Mouse (Mus musculus) mature B cell (primary cell): ENCODE data around the gene Acsl6.
"Not testable (repeated sequence)": the region's sequence is repeated elsewhere in the genome, so short reads cannot be mapped to it uniquely, and the experiment has no call there.

Source experiments
- in situ Hi-C: fragments of 300-500 bp; cut with MboI; formaldehyde crosslinking; loops from 2 replicates; pipeline ENCODE4 v1.14.3; 2019

Acsl6 gene

DNA sequence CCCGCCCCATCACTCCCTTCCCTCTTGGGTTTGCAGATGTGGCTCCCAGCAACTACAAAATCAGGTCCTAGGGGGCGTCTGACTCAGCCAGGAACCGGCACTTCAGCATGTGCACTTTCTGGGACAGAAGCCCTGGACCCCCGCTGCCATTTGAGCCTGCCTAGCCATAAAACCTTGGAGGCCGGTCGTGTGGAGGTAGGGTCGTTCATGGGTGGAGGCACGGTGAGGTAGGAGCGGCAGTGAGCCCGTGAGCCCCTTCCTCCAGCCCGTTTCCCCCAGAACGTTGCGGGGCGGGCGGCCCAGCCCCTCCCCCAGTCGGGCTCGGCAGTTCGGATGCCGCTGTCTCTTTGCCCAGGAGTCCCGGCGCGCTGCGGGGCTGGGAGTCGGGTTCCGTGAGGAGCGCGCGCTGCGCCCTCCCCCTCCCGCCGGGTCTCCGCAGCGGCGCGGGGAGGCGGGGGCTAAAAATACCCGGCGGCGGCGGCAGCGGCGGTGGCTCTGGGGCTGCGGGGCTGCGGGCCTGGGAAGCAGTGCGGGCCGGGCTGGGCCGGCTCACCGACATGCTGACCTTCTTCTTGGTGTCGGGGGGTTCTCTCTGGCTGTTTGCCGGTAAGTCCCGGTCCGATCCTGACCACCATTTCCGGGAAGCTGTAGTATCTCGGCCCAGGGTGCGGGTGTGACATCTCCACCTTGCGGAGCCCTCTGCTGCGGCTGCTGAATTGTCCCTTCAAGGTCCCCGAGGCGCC lies at the start of gene Acsl6:
Gene Acsl6 (plus strand): TSS at position 71 of the 743 bp plus-strand sequence.
- in situ Hi-C loops: no loop called here

DNA sequence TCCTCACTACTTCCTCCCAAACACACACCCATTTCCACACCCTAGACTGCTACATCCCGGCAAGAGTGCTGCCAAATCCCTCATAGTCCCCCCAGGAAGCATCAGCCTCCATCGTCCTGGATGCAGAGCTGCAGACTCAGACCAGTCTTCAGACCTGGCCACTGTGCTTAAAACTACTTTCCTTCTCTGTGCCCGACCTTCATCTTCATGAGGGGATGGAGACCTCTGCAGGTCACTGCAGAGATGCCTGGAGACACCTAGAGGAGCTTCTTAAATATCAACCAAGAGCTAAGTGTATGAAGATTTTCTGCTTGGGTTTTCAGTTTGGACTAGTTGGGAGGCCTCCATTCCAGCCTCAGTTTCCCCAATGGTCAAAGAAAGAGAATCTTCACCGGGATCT lies 49.5 kb upstream of the Acsl6 start:
- in situ Hi-C loops: loop anchor here (10.0 kb wide), 1 partner anchor 109 kb away; no protein-coding TSS in a partner anchor

DNA sequence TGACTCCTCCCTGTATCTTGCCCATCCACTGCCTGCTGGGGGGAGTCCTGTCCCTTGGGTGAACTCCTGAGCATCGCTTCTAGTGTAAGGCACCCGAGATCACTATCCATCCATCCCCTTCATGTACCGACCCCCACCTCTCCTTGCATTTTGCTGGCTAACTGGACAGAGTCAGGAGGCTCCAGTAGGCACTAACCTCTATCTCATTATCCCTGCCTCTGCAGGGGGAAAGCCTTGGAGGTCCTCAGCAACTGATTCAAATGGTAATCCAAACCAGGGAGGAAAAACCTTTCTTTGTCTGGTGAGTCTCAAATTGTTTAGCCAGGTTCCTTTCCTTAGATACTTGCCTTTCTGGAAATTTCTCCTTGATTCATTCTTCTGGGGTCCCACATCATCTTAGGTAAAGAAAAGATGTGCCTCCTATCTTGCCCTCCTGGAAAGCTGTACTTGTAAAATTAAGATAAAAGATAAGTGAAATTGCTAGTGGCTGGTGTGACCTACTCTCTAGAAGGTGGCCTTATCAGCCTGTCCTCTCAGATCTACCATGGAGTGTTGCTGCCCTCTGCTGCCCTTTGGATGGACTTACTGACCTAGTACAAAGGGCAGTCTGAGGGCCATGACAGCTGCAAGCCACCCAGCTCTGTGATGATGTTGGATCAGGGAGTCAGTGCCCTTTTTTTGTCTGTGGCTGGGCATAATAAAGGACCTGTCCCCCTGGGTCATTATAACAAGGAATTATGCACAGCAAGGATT lies 46.8 kb upstream of the Acsl6 start:
- in situ Hi-C loops: loop anchor here (10.0 kb wide), 1 partner anchor 112 kb away; no protein-coding TSS in a partner anchor

GRCm38 (mm10) chr11:54263405-54264031 lies 40.1 kb upstream of the Acsl6 start:
- in situ Hi-C loops: no loop called here

DNA sequence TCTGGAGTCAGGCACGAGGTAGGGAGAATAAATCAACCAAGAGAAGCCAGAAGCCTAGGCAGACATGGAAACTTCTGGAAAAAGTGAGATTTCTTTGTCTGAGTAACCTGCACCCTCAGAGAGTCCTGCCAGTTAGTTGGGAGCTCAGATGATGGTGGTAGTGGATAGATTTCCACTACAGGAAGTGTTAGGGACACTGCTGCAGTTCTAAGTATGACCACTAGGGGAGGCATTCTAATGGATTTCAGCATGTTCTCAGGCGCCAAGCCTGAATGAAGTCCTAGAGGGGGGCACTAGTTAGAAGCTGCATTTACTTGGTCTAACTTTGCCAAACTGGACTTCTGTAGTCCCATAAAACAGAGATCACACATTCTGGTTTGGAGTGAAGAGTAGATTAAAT lies 39.1 kb upstream of the Acsl6 start:
- in situ Hi-C loops: no loop called here

- in situ Hi-C loops: no loop called here
Measured at GRCm38 (mm10) chr11:54267177-54267576, 36.4 kb upstream of the Acsl6 start, which contains the start of gene Il3. TSS of gene Il3 (minus strand) at chr11:54267277.

DNA sequence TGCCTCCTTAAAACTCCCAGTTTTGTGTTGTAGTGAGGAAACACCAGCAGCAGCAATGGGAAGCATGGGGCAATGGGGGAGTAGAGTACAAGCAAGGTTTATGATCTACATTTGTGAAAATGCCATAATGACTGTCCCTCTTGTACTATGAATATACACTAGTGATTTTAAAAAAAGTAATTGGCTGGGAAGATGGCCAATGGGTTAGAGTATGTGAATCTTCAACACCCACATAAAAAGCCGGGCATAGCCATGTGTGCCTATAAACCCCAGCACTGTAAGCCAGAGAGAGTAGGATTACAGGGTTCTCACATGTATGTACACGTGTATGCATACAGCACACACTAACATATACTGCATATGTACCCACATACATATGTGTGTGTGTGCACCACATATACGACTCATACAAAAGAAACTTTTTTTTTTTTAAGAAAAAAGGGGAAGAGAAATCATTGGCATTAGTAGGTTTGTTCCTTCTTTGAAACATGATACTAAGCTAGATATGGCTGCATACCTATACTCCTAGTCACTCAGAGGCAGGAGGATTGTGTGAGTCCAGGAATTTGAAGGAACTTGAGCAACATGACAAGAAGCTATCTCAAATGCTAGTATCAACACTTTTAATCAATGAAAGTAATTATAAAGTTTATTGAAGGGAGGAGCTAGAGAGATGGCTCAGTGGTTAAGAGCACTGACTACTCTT lies 34.3 kb upstream of the Acsl6 start:
- in situ Hi-C loops: no loop called here

GRCm38 (mm10) chr11:54271437-54271949 lies 32.1 kb upstream of the Acsl6 start:
- in situ Hi-C loops: no loop called here

- in situ Hi-C loops: no loop called here
Measured at GRCm38 (mm10) chr11:54287821-54288453, 15.7 kb upstream of the Acsl6 start.

- in situ Hi-C loops: no loop called here
Measured at GRCm38 (mm10) chr11:54292163-54292562, 11.4 kb upstream of the Acsl6 start.

DNA sequence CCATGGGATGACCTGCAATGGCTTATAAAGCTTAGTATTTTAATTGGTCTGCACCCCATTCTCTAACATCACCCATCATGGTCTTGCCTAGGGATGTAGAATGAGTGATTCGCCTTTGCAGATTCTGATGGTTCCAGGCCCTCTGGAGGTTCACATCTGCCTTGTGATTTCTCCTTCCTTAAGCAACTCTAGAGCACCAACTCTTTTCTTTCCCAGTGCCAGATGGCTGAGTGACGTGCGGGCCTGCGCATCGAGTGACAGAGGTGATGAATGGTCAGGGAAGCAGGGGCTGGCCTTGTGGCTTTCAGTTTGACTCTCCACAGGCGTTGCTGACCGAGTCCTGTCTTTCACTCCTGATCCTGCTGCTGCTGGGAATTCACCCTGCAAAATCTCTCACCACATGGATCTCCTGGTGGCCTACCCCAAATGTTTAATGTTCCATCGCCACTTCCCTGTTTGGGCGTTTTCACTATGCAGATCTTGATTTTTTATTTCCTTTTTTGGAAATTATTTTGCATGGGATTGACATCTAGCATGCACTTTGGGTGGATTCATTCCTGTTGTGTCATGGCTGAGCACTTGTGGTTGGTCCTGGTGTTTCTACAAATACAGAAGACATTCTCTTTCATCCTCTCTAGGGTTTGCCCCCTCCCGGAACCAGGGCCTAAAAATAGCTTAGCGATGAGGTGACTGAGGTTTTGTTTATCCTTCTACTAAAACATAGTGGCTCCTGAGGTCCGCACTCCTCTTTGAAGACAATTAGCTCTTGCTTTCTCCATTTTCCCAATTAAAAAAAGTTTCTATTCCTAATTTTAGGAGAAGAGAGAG lies 9.4 kb upstream of the Acsl6 start:
- in situ Hi-C loops: no loop called here

DNA sequence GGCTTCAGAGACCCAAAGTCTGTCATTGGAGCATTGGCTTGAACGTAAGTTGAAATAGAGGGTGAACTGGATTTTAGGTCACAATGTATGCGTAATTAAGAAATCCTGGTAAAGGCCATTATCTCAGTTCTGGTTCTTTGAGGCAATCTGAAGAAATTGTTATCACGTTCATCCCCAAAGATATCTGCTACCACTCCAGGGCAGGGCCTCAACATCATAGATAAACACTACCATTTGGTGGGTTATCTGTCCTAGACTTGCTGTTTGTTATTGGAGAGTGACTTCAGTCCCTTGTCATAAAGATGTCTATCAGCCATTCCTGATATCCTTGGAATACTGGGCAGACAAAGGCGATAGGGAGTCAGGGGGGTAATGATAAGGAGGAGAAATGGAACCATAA lies 7.6 kb upstream of the Acsl6 start:
- in situ Hi-C loops: no loop called here

DNA sequence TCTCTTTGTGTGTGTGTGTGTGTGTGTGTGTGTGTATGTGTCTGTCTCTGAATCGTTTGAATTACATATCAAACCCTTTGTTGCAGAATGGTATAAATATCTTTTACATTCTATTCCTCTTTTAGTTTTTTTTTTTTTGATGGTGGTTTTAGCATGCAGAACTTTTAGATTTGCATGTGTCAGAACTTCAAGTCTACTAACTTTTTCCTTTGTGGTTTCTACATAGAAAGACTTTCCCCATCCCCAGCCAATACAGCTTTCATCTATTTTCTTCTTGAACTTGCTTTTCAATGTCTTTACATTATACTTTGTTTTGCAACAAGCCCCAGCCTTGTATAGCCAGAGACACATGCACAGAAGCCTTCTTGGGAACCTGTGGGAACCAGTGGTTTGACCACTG lies 6.9 kb upstream of the Acsl6 start:
- in situ Hi-C loops: no loop called here

GRCm38 (mm10) chr11:54297471-54297870 lies 6.1 kb upstream of the Acsl6 start:
- in situ Hi-C loops: not testable (repeated sequence)

GRCm38 (mm10) chr11:54298777-54299176 lies 4.8 kb upstream of the Acsl6 start:
- in situ Hi-C loops: no loop called here

DNA sequence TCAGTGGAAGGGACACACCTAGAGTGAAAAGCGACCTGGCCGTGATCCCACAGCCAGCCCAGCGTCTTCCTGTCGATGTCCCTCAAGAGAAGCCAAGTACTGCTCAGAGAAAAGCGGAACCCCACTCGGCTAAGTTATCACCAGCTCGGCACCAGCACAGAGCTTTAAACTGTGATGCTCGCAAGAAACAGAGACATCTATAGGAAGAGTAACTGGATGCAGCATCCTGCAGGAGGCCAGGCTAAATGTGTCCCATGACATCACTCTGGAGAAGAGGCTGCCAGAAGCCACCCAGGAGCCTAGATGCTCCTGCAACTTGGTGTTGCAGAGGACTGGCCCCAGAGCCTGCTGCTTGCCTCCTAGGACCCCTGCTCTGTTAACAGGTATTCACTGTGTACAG lies 1.6 kb upstream of the Acsl6 start:
- in situ Hi-C loops: no loop called here

DNA sequence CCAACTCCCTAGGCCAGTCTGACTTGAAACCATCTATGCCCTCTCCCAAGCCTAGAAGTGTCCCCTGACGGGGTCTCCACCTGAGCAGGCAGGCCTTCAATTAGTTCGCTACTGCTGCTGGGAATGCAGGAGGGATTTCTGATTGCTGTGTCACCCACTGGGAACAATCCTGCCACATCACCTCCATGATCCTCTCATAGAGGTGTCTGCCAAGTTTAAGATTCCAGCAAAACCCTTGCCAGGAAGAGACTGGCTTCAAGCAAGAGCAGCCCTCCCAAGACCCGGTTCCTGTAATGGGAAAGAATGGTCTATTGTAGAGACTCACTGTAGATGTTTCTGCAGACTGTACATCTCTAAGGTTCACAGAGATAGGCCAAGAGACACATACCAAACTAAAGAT lies 992 bp upstream of the Acsl6 start:
- in situ Hi-C loops: no loop called here

- in situ Hi-C loops: no loop called here
Measured at GRCm38 (mm10) chr11:54303076-54303727, 396 bp upstream of the Acsl6 start.

GRCm38 (mm10) chr11:54304471-54304873 lies 874 bp downstream of the Acsl6 start:
- in situ Hi-C loops: no loop called here

DNA sequence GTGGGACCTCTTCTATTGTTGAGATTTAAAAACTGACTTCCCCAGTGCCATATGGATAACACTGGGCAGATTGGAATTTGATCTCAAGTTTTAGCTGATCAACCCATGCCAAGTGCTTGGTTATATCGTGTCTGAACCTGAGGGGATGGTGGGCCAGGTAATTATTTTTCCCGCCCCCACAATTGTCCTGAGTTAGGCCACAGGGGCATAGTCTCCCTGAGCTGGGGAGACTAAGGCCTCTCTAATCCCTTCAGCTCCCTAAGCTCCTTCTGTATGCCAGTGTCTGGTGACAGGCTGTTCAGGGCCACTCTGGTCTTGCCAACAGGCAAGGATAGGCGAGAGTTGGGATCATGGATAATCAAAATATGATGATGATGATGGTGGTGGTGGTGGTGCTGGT lies 1.7 kb downstream of the Acsl6 start:
- in situ Hi-C loops: no loop called here
